Mouse (Mus musculus): Measurements from ENCODE around the gene Slc48a1.

Gene Slc48a1

GRCm38 (mm10) chr15:97754476-97754875, 23.8 kb upstream of the Slc48a1 start:
- DNase-seq (ENCODE audit: low spot score), result no peak

GRCm38 (mm10) chr15:97755361-97755760, 23.0 kb upstream of the Slc48a1 start:
- no peak for DNase-seq (ENCODE audit: low spot score)

GRCm38 (mm10) chr15:97760006-97760405, 18.3 kb upstream of the Slc48a1 start:
- no peak for DNase-seq (ENCODE audit: low spot score)

GRCm38 (mm10) chr15:97760952-97761351, 17.4 kb upstream of the Slc48a1 start:
- no peak for DNase-seq (ENCODE audit: low spot score)

GRCm38 (mm10) chr15:97761438-97761837, 16.9 kb upstream of the Slc48a1 start:
- DNase-seq (ENCODE audit: low spot score), result no peak

GRCm38 (mm10) chr15:97762733-97763132, 15.6 kb upstream of the Slc48a1 start:
- no peak for DNase-seq (ENCODE audit: low spot score)

GRCm38 (mm10) chr15:97763256-97764049, 14.9 kb upstream of the Slc48a1 start:
- no peak for DNase-seq (ENCODE audit: low spot score)

GRCm38 (mm10) chr15:97764532-97764931, 13.8 kb upstream of the Slc48a1 start:
- DNase-seq (ENCODE audit: low spot score), result no peak

- DNase-seq (ENCODE audit: low spot score), result no peak
Measured at GRCm38 (mm10) chr15:97765090-97765794, 13.1 kb upstream of the Slc48a1 start.

- DNase-seq (ENCODE audit: low spot score), result no peak
Measured at GRCm38 (mm10) chr15:97766194-97766593, 12.1 kb upstream of the Slc48a1 start.

- DNase-seq (ENCODE audit: low spot score), result no peak
Measured at GRCm38 (mm10) chr15:97766594-97767279, 11.6 kb upstream of the Slc48a1 start.

GRCm38 (mm10) chr15:97767280-97768186, 10.8 kb upstream of the Slc48a1 start, which contains the start of gene Rapgef3:
TSS of gene Rapgef3 (minus strand) at chr15:97767972.
- no peak for DNase-seq (ENCODE audit: low spot score)

- no peak for DNase-seq (ENCODE audit: low spot score)
Measured at GRCm38 (mm10) chr15:97768192-97768591, 10.1 kb upstream of the Slc48a1 start.

GRCm38 (mm10) chr15:97770280-97770679, 8.0 kb upstream of the Slc48a1 start:
- DNase-seq (ENCODE audit: low spot score), result no peak

GRCm38 (mm10) chr15:97773108-97773507, 5.2 kb upstream of the Slc48a1 start:
- no peak for DNase-seq (ENCODE audit: low spot score)

- DNase-seq (ENCODE audit: low spot score), result no peak
Measured at GRCm38 (mm10) chr15:97773961-97774370, 4.4 kb upstream of the Slc48a1 start.

- no peak for DNase-seq (ENCODE audit: low spot score)
Measured at GRCm38 (mm10) chr15:97776514-97776913, 1.8 kb upstream of the Slc48a1 start.

- DNase-seq (ENCODE audit: low spot score), result no peak
Measured at GRCm38 (mm10) chr15:97776919-97777318, 1.4 kb upstream of the Slc48a1 start.

- DNase-seq (ENCODE audit: low spot score), result no peak
Measured at GRCm38 (mm10) chr15:97779576-97779975, 1.3 kb downstream of the Slc48a1 start.

- DNase-seq (ENCODE audit: low spot score), result no peak
Measured at GRCm38 (mm10) chr15:97780611-97781031, 2.3 kb downstream of the Slc48a1 start.

GRCm38 (mm10) chr15:97781961-97782748, 3.8 kb downstream of the Slc48a1 start:
- DNase-seq (ENCODE audit: low spot score), result no peak

Measured in layer of hippocampus, adult 9-10 months (tissue).